Mouse (Mus musculus) lung, postnatal 4 days (tissue): ENCODE results near the gene Olfr689.
"Not testable (repeated sequence)": the region's sequence is repeated elsewhere in the genome, so short reads cannot be mapped to it uniquely, and the experiment has no call there.

Experiments used
- DNase-seq, 2 experiments: peaks; one replicate each; pipeline ENCODE4 v3.0.0; 2021

The Olfr689 gene

GRCm38 (mm10) chr7:105310865-105311264, at the start of gene Olfr689:
Gene Olfr689, plus strand, starts transcription at chr7:105311165.
- DNase-seq, result no peak

GRCm38 (mm10) chr7:105272426-105272825, 38.5 kb upstream of the Olfr689 start:
- DNase-seq, result no peak

GRCm38 (mm10) chr7:105287795-105288194, 23.2 kb upstream of the Olfr689 start, which contains the start of gene Olfr688:
Gene Olfr688, plus strand, starts transcription at chr7:105288095.
- DNase-seq, result no peak

- no peak for DNase-seq
Observed at GRCm38 (mm10) chr7:105290051-105290450, 20.9 kb upstream of the Olfr689 start.

GRCm38 (mm10) chr7:105325302-105325701, 14.3 kb downstream of the Olfr689 start:
- no peak for DNase-seq

GRCm38 (mm10) chr7:105334004-105334403, 23.0 kb downstream of the Olfr689 start, which contains the start of gene Olfr690:
Gene Olfr690, minus strand, starts transcription at chr7:105334104.
- DNase-seq, result no peak

GRCm38 (mm10) chr7:105342170-105342569, 31.2 kb downstream of the Olfr689 start, which contains the start of gene Olfr691:
Gene Olfr691, minus strand, starts transcription at chr7:105342270.
- no peak for DNase-seq

- DNase-seq, result no peak
Observed at GRCm38 (mm10) chr7:105342752-105343151, 31.8 kb downstream of the Olfr689 start.

- DNase-seq, result not testable (repeated sequence)
Observed at GRCm38 (mm10) chr7:105356064-105356463, 45.1 kb downstream of the Olfr689 start.

GRCm38 (mm10) chr7:105356487-105356886, 45.5 kb downstream of the Olfr689 start:
- not testable (repeated sequence) for DNase-seq

- no peak for DNase-seq
Observed at GRCm38 (mm10) chr7:105361713-105362112, 50.7 kb downstream of the Olfr689 start.

GRCm38 (mm10) chr7:105367268-105367667, 56.3 kb downstream of the Olfr689 start:
- DNase-seq, result no peak

GRCm38 (mm10) chr7:105367930-105368329, 57.0 kb downstream of the Olfr689 start, which contains the start of gene Olfr692:
Gene Olfr692, plus strand, starts transcription at chr7:105368230.
- no peak for DNase-seq

GRCm38 (mm10) chr7:105368521-105368920, 57.6 kb downstream of the Olfr689 start:
- DNase-seq, result no peak
